Mouse (Mus musculus) activated CD4-positive, CD25-positive, alpha-beta regulatory T cell, adult 4 months (primary cell): Measurements from ENCODE around the gene Pphln1. TPM values are rescaled to one million over a fixed set of nuclear protein-coding genes. Genes with fewer than 3 reads are reported as not detected.

Experiments
- polyA plus RNA-seq, 2 experiments: library from polyadenylated mRNA; unstranded; fragments of 100-300 nt; shearing (Covaris generic); gene quantifications; one replicate each; pipeline ENCODE4 v1.2.1; 2017

Pphln1 gene
- polyA plus RNA-seq, 2 experiments from 2014 or later, result 35.1 to 41.6 TPM

Other genes with a start within 250 kb of the Pphln1 start
- 1 to 10 TPM; 4.6 to 6.4 TPM for gene Gxylt1, start 123.2 kb upstream of the Pphln1 start, polyA plus RNA-seq
- 10 to 100 TPM; 30.5 to 34.1 TPM for gene Yaf2, start 61.4 kb upstream of the Pphln1 start, polyA plus RNA-seq
- 10 to 100 TPM; 82.4 to 97.3 TPM for gene Zcrb1, start within 50 bp of the Pphln1 start, polyA plus RNA-seq
- gene Prickle1, start 197.5 kb downstream of the Pphln1 start, polyA plus RNA-seq, result under 1 TPM; 0.66 to 0.73 TPM